Mouse (Mus musculus) neutrophil, adult 83 days (primary cell): Measurements from ENCODE around the gene Prkar2b. TPM values are rescaled to one million over a fixed set of nuclear protein-coding genes. Genes with fewer than 3 reads are reported as not detected.

Source experiments
- total RNA-seq, 2 experiments: library from RNA; stranded (reverse); gene quantifications; one replicate each; pipeline ENCODE4 v1.2.4; 2023

Prkar2b gene
- 10 to 100 TPM; 49.3 to 56.1 TPM for total RNA-seq

GRCm38 (mm10) chr12:32061090-32061930 lies at the start of gene Prkar2b:
TSS of gene Prkar2b (minus strand) at chr12:32061296.

GRCm38 (mm10) chr12:31949759-31950658 lies 111.1 kb downstream of the Prkar2b start, which contains the start of gene Hbp1:
TSS of gene Hbp1 (minus strand) at chr12:31950535.

Other genes with a start within 250 kb of the Prkar2b start
- 10 to 100 TPM; 73.3 to 74.6 TPM for gene Hbp1, start 110.8 kb downstream of the Prkar2b start, total RNA-seq
- 100 to 1,000 TPM; 111 to 126 TPM for gene Pik3cg, start 147.4 kb upstream of the Prkar2b start, total RNA-seq